Mouse (Mus musculus) erythroblast, embryonic 14.5 days (primary cell): ENCODE data around the gene Fxyd4.

Experiments used
- GATA1 ChIP-seq: IDR thresholded peaks from 2 replicates; pipeline ENCODE4 v1.6.1; 2012; ENCODE audit warnings: low read length, inconsistent platforms, mixed read lengths
- TAL1 ChIP-seq: IDR thresholded peaks from 3 replicates; pipeline ENCODE4 v1.6.1; 2012; ENCODE audit warnings: low read length, inconsistent platforms, mixed read lengths

DNA sequence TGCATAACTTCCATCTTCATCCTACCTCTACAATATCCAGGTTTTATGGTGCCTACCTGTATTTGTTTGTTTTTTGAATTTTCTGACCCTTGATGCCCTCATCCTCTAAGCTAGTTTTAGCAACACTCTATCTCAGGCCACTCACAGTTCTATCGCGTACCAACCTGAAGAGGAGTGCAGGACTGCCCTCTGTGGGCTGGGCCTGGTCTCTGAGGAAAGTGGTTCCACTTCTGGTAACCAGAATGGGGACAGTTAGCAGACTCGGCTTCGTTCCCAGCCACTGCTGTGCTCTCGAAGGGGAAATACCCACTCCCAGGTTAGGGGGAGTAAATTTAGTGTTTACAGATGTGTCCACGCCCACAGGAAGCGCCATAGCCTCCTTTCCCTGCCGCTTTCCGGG lies 29.2 kb upstream of the Fxyd4 start:
- TF ChIP-seq GATA1, result no peak
- no peak for TF ChIP-seq TAL1
